Mouse (Mus musculus) brown adipose tissue, adult 24 weeks (tissue): Measurements from ENCODE around the gene Lsg1. TPM values are rescaled to one million over a fixed set of nuclear protein-coding genes. Genes with fewer than 3 reads are reported as not detected.

Source experiments
- H3K27ac ChIP-seq: fragments of 200-500 bp; replicated peaks from 2 replicates; pipeline ENCODE4 v1.5.1; 2012; ENCODE audit warnings: low read depth, mild to moderate bottlenecking, low read length
- H3K4me1 ChIP-seq: fragments of 200-500 bp; 2 replicates; pipeline ENCODE4 v1.6.1; 2012; ENCODE audit warnings: low read length, mixed read lengths; ENCODE audit not compliant: control insufficient read depth, insufficient read depth, insufficient read length
- H3K4me3 ChIP-seq: fragments of 200-500 bp; 2 replicates; pipeline ENCODE4 v1.5.1; 2012; ENCODE audit warnings: low read depth, mild to moderate bottlenecking, low read length, moderate library complexity; ENCODE audit not compliant: insufficient read depth
- polyA plus RNA-seq: library from polyadenylated mRNA; stranded (reverse); fragments of >200 nt; gene quantifications from 2 replicates; pipeline ENCODE4 v1.2.4, GENCODE M21; 2012; ENCODE audit not compliant: missing spikeins, insufficient read depth, insufficient read length

The Lsg1 gene
- polyA plus RNA-seq, 1 experiment, result 8.5 TPM

DNA sequence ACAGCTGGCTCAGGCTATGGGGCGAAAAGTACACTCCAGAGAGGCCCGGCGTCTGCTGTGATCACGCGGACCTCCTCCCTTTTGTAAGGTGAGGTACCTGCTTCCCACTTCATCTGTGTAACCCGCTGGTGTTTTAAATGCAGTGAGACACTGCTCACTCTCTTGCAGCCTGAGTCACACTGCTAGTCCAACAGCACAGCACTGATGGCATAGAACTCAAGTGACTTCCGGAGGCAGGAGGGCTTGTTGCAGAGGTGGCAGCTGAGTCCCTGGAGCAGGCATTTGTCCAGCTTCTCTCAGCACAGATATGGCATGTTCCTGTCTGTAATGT is 17.4 kb upstream of the Lsg1 start:
- H3K4me1 ChIP-seq, result peaks cover 11% of the 10 kb centered on the region; the same call in 1 of the 2 replicates
- H3K4me3 ChIP-seq, result no peak overlapping the region
- peak overlapping the region; percentile 62; the same call in 1 of the 2 replicates for H3K27ac ChIP-seq

DNA sequence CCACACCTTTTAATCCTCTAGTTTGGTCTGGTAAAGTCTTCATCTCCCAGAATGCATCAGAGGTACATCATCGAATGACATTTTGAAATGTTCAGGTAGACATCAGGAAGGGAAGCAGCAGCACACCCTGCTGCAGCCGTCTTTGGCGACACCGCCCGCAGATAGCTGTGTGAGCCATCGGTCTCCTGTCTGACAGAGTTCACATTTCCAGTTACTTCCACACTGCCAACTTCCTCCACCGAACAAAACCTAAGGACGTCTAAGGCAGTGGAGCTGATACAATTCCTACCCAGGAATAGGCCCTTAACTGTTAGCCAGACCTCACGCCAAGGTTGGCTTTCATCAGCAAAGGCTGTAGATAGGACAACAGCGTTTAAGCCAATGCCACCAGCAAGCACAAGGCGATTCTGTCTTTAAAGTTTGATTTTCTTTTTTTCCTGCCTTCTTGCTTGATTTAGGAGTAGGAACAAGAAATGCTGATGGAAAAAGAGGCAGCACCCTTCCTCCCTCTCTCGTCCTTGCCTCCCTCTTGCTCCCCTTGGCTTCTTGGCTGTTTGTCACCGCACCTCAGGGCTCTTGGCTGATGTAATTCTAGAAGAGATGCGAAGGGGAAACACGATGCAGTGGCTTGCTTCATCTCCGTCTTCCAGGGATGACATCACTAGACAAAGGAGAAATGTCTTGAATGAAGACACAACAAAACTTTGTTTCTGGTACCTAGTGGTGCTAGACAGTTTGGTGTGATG is 16.8 kb upstream of the Lsg1 start:
- Histone ChIP-seq H3K27ac (peak overlapping the region; percentile 62), H3K4me3 (peak overlapping the region; percentile 24), H3K4me1 (peaks cover 11% of the 10 kb centered on the region; the same call in 1 of the 2 replicates)

DNA sequence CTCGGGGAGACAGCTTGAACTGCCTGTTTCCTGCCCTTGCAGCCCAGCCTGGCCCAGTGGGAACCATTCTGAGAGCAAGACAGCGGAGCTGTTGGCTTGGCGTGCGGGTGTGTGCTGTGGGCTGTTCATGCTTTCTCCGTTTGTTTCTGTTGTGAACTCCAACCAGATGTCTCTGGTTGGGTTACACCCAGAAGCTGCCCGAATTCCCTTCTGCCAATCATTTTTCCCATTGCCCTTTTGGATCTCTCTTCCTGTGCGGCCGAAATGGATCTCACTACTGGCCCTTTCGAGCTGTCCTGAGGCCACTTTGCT is 16.1 kb upstream of the Lsg1 start:
- Histone ChIP-seq H3K4me1 (peaks cover 12% of the 10 kb centered on the region; the same call in 1 of the 2 replicates), H3K4me3 (peak overlapping the region; percentile 60), H3K27ac (peak overlapping the region; percentile 61)

DNA sequence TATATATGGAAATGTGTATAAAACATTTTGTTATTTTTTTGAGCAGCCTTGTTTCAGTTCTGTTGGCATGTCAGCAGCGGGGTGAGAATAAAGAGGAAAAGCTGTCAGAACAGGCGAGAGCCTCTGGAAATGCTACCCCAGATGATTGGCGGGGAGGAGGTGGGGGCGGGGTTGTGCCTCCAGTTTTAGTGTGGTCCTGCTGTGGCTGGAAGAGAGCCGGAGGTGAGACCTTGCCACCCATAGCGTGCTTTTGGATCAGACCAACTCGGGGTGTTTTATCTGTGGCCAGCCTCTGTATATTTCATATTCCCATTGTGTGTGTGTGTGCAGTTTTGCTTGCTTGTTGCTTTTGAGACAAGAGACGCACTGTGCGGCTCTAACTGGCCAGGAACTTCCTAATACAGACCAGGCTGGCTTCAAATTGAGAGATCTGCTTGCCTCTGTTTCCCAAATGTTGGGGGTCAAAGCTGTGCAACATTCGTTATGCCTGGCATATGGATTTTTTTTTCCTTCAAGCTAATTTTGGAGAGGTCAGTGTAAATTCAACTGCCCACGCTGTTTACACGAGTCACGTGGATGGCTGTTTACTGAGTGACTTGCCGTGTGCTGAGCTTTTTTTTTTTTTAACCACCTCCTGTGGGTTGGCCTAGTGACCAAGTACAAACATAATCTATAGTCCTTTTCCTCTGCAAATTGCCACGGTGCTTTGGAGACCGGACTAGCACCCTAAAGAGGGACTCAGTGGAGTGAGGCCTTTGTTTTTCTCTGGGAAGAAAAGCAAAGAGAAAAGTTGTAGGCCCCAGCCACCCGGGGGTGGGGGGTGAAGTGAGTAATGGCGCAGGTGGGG is 15.5 kb upstream of the Lsg1 start:
- H3K4me1 ChIP-seq, result peaks cover 13% of the 10 kb centered on the region; the same call in 1 of the 2 replicates
- H3K4me3 ChIP-seq, result peak overlapping the region; percentile 60
- peak overlapping the region; percentile 61 for H3K27ac ChIP-seq

DNA sequence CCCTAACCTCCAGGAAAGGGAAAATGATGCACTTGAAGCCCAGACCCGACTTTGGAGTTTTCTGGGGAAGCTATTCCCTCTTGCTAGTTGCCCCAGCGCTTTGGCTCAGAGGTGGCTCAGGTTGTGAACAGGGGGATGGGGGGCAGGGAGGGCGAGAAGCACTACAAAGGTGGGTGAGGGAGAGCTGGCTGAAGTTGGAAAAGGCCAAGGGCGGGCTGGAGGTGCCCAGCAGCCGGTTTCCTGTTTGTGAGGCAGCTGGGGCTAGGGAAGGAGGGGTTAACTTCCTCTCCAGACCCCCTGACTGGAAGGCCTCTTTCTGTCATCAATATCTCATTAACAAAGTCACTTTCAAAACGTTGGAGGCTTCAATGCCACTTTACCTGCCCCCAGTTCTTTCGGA is 14.6 kb upstream of the Lsg1 start:
- Histone ChIP-seq H3K4me3 (peak overlapping the region; percentile 74), H3K27ac (peak overlapping the region; percentile 82), H3K4me1 (peaks cover 13% of the 10 kb centered on the region; the same call in 1 of the 2 replicates)

DNA sequence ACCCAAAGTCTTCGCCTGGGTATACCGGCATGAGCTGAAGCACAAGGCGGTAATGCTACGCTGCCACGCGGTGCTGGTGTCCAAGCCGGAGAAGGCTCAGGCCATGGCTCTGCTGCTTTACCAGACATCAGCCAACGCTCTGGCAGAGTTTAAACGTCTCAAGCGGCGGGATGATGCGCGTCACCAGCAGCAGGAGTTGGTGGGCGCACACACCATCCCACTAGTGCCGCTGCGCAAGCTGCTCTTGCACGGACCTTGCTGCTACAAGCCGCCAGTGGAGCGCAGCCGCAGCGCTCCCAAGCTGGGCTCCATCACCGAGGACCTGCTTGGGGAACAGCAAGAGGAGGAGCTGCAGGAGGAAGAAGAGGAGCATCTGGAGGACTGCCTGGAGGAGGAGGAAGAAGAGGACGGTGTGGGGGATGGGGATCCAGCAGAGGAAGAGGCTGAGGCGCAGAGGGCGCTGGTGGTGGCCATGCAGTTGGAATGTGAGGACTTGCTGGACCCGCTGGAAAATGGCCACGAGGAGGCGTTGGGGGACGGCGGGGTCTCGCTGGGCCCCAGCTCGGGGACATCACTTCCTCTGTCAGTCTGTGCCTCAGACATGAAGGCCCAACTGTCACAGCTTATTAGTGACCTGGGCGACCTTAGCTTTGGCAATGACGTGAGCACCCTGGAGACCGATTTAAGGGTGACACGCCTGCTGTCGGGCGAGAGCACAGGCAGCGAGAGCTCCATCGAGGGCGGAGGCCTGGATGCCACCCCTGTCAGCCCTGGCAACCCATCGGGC is 13.8 kb upstream of the Lsg1 start:
- H3K4me3 ChIP-seq, result peak overlapping the region; percentile 74
- H3K27ac ChIP-seq, result peak overlapping the region; percentile 82
- peaks cover 13% of the 10 kb centered on the region; the same call in 1 of the 2 replicates for H3K4me1 ChIP-seq

DNA sequence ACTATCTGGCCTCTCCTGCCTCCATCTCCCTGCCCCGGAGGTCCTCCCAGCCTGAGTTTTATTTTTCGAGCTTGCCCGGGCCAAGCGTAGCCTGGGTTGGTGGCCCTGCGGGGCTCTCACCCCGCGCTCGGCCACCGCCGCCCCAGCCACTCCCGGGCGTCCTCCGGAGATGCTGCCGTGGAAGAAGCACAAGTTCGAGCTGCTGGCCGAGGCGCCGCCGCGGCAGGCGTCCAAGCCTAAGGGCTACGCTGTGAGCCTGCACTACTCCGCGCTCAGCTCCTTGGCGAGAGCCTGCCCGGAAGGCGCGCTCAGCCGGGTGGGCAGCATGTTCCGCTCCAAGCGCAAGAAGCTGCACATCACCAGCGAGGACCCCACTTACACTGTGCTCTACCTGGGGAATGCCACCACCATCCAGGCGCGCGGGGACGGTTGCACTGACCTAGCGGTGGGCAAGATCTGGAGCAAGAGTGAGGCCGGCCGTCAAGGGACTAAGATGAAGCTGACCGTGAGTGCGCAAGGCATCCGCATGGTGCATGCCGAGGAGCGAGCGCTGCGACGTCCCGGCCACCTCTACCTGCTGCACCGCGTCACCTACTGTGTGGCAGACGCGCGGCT is 13.1 kb upstream of the Lsg1 start:
- Histone ChIP-seq H3K4me3 (peak overlapping the region; percentile 74), H3K4me1 (peaks cover 12% of the 10 kb centered on the region; the same call in 1 of the 2 replicates), H3K27ac (peak overlapping the region; percentile 82)

DNA sequence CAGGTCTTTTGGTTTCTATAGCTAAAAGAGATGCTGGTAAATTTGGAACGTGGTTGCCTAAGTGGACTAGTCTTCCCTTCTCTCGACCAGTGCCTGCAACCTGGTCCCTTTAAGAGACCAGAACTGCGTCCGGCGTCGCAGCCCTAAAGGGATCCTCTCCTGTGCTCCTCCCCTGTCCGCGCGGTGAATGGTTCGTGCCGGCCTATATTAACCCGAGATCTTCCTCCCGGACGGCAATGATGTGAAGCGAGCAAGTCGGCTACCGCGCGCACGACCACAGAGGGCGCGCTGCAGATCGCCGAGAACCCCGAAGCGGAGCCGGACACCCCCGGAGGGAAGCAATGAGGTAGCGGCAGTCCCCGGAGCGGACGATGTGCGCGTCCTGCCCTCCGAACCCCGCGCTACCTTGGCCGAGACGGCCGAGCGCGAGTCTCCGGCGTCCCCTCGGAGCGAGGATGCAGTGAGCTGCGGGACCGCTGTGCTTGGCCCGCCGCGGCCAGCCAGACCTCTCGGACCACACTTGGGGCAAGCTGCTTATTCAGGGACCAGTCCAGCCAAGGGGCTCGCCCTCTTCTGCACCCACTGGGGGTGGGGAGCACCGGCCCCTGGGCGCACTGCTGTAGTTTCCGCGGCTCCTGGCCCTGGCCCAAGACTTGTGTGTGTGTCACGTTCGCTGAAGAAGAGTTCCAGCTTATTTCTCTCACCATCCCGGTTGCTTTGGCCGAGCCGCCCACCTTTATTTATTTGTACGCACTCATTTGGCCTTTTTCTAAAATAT is 12.3 kb upstream of the Lsg1 start, which contains the start of gene Fam43a:
Fam43a (plus strand) TSS at position 233 of the 778 bp plus-strand sequence.
- Histone ChIP-seq H3K27ac (peak within 1 kb of the TSS; percentile 82), H3K4me1 (peaks cover 7% of the 10 kb centered on the region; the same call in 1 of the 2 replicates), H3K4me3 (peak within 1 kb of the TSS; percentile 74)

DNA sequence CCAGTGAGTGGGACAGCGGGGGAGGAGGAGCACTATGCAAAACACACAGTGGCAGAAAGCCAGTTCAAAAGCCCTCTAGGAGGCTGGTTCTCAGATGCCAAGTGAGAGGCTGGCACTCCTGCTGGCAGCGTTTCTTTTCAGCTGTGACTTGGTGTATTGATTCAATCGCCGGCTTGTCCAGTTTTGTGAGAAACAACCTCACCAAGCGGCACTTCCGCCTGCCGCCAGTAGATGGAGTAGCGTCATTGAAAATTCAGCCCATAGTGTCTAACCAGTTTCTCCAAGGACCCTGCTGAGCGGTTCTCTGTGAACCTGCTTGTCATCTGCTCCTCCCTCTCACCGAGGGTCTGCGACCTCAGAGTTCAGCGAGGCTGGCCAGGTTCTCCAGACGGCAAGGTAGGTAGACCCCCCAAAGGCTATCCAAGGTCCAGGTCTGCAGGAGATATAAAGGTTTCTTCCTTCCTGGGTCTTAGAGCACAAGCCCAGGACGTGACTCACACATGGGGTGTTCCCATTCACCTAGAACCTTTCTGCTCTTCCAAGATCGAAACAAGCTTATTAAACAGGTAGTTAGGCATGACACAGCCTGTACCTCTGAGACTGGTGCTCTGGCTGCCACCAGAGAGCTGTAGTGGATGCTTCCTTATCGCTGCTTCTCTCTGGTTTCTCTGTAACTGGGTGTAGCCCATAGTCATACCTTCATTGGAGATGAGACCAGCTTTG is 9.7 kb upstream of the Lsg1 start:
- H3K4me3 ChIP-seq, result peak overlapping the region; percentile 34
- H3K4me1 ChIP-seq, result peaks cover 2% of the 10 kb centered on the region; the same call in 1 of the 2 replicates
- peak overlapping the region; percentile 14; the same call in 1 of the 2 replicates for H3K27ac ChIP-seq

DNA sequence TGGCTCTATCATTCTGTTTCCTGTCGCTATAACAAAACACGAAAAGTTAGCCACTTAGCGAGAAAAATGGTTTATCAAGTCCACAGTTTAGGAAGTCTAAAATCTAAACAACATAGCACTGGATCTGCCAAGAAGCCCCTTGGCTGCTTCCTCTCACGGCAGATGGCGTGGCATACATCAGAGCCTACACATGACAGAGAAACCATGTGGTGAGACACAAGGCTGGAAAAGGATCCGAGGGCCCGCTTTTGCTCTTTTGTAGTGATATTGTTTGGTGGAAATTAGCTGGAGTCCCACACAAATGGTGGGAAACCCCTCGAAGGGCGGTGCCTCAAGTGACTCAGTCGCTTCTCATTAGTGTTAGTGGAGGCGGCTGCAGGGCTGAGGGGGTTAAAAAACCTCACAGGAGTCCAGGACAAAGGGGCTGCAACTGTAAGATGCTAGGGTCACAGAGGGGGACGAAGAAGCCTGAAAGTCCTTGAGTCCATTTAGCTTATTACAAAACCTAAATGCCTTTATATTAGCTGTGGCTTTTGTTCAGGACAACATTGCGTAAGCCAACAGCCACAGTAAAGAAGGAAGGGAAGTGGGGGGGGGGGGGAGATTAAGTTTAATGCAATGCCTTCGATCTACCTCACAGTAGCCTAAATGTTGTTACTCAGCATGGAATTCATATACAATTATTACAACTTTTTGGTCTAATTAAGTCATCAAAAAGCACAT is 8.6 kb upstream of the Lsg1 start:
- peaks cover 2% of the 10 kb centered on the region; the same call in 1 of the 2 replicates for H3K4me1 ChIP-seq
- no peak overlapping the region for H3K27ac ChIP-seq
- no peak overlapping the region for H3K4me3 ChIP-seq

DNA sequence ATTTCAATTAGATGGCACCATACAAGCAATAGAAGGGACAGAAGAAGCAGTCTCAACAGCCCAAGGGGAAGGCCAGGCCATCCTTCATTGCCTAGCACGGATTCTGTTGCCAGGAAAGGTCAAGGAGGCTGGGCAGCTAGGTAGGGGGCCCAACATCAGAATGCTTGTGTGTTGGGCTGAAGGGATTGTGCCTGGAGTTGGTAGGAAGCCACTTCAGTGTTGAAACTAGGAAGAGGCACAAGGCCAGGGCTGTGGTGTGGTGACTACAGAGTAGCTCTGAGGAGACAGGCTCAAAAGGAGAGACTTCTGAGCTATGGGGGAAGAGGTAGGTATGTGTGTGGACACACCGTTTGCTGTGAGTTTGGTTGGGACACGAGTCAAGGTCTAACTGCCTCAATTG is 8.0 kb upstream of the Lsg1 start:
- Histone ChIP-seq H3K27ac (no peak overlapping the region), H3K4me3 (no peak overlapping the region), H3K4me1 (peaks cover 2% of the 10 kb centered on the region; the same call in 1 of the 2 replicates)

DNA sequence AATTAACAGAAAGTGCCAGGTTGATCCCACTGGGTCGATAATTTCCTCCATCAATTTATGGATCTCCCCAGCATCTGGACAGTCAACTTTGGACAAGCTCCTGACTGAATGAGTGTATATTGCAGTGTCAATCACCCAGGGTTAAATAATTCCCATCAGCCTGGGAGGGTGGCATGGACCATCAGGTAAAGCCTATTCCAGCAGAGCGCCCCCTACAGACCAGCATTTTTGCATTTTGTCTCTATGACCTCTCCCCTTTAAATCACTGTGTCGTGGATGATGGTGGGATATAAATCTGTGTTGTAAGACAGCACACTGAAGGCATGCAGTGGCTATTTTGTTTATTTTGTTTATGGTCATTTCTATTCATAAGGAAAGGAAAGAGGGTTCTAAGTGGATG is 4.6 kb upstream of the Lsg1 start:
- Histone ChIP-seq H3K27ac (no peak overlapping the region), H3K4me3 (no peak overlapping the region), H3K4me1 (no peaks in the 10 kb centered on the region)
